Comparison of ENCODE assay signal across 15 mouse cellular contexts in genomic region chr8:12390640-12391365, GRCm38 (mm10). TPM values are rescaled to one million over a fixed set of nuclear protein-coding genes. Genes with fewer than 3 reads are reported as not detected.
DNase-seq lines count a peak whose midpoint lies in the region; ATAC-seq and TF ChIP-seq lines count a peak whose summit lies in the region.
"Had no signal": no experiment of that assay in that cellular context is flagged by ENCODE, and none has a peak within 500 bp of the region (broad histone marks: within the 10 kb centered on the region; RNA-seq: fewer than 3 reads in every experiment).

No protein-coding gene starts in this region.

- peak overlapping the region; percentile 15 for H3K4me2 ChIP-seq in hindbrain, embryonic 11.5 days (replicated peaks; ENCODE audit: low read depth, low read length)
- peak overlapping the region; percentile 44 for H3K4me2 ChIP-seq in midbrain, embryonic 16.5 days (ENCODE audit: low read length)
- H3K4me2 ChIP-seq: intestine, embryonic 15.5 days; liver, embryonic 11.5 days had no signal

- H3K9ac ChIP-seq in hindbrain, embryonic 11.5 days (ENCODE audit: low read depth, low read length) = no peak overlapping the region
- peak overlapping the region; percentile 43 for H3K9ac ChIP-seq in midbrain, embryonic 16.5 days (ENCODE audit: low read depth, low read length)
- H3K9ac ChIP-seq: intestine, embryonic 15.5 days had no signal

- no peaks in the 10 kb centered on the region for H3K36me3 ChIP-seq in hindbrain, embryonic 11.5 days (ENCODE audit: control insufficient read depth, insufficient read depth, low read length)
- H3K36me3 ChIP-seq in midbrain, embryonic 16.5 days (ENCODE audit: control insufficient read depth, insufficient read depth, low read length) = no peaks in the 10 kb centered on the region
- H3K36me3 ChIP-seq: intestine, embryonic 15.5 days had no signal

- peaks cover 67% of the 10 kb centered on the region for H3K27me3 ChIP-seq in hindbrain, embryonic 11.5 days (ENCODE audit: control insufficient read depth, insufficient read depth, low read length)
- peaks cover 39% of the 10 kb centered on the region for H3K27me3 ChIP-seq in midbrain, embryonic 16.5 days (ENCODE audit: control insufficient read depth, insufficient read depth, low read depth, low read length)

- TF ChIP-seq CTCF in cortical plate, adult 2 months (IDR thresholded peaks at IDR 0.05; ENCODE audit: extremely low read depth, insufficient read depth, low read length) = no peak

- no peak overlapping the region for H3K4me3 ChIP-seq in cortical plate, adult 2 months (ENCODE audit: insufficient read depth, low read length)
- no peak overlapping the region for H3K4me3 ChIP-seq in hindbrain, embryonic 11.5 days (ENCODE audit: low read depth, low read length)
- H3K4me3 ChIP-seq in midbrain, embryonic 16.5 days (ENCODE audit: low read depth, low read length) = peak overlapping the region; percentile 12; the same call in 1 of the 2 replicates
- H3K4me3 ChIP-seq: intestine, embryonic 15.5 days had no signal

- WGBS in hindbrain, embryonic 11.5 days = under 1% methylated on average over 38 of the region's 38 CpGs
- 2% methylated on average over 38 of the region's 38 CpGs for WGBS in midbrain, embryonic 16.5 days

- TF ChIP-seq POLR2A in cortical plate, adult 2 months (IDR thresholded peaks at IDR 0.05; ENCODE audit: extremely low read depth, insufficient read depth, low read length) = no peak

- DNase-seq in heart, adult 11 months = peak; percentile 73
- no peak for DNase-seq in heart, adult 8-10 months (ENCODE audit: low spot score)
- no peak for DNase-seq in hindbrain, embryonic 11.5 days (ENCODE audit: low spot score)
- DNase-seq in heart, postnatal 36 days = no peak
- DNase-seq in adrenal gland, postnatal 10 days = no peak
- no peak for DNase-seq in left cerebral cortex, adult 11 months (ENCODE audit: low spot score)
- DNase-seq: adrenal gland, postnatal 36 days; cerebellum, adult 18-20 months; thymus, postnatal 14 days had no signal

- ATAC-seq in hindbrain, embryonic 11.5 days (ENCODE audit: low FRiP score) = no peak
- ATAC-seq in midbrain, embryonic 16.5 days = no peak

- intact Hi-C loops in heart, postnatal 36 days (cut with DNase I) = no loop called here

- peak overlapping the region; percentile 33; the same call in 1 of the 2 replicates for H3K27ac ChIP-seq in cortical plate, adult 2 months (ENCODE audit: insufficient read depth, low read length)
- no peak overlapping the region for H3K27ac ChIP-seq in hindbrain, embryonic 11.5 days (ENCODE audit: low read depth, low read length)
- peak overlapping the region; percentile 53 for H3K27ac ChIP-seq in midbrain, embryonic 16.5 days (ENCODE audit: low read length)
- H3K27ac ChIP-seq: intestine, embryonic 15.5 days had no signal

- no peaks in the 10 kb centered on the region for H3K4me1 ChIP-seq in cortical plate, adult 2 months (ENCODE audit: control insufficient read depth, insufficient read depth, low read length)
- H3K4me1 ChIP-seq in hindbrain, embryonic 11.5 days (replicated peaks; ENCODE audit: control insufficient read depth, insufficient read depth, low read length) = peaks cover 6% of the 10 kb centered on the region
- peaks cover 14% of the 10 kb centered on the region for H3K4me1 ChIP-seq in midbrain, embryonic 16.5 days (ENCODE audit: control insufficient read depth, insufficient read depth, low read length)

- H3K9me3 ChIP-seq in hindbrain, embryonic 11.5 days (ENCODE audit: control insufficient read depth, low read length) = no peaks in the 10 kb centered on the region
- no peaks in the 10 kb centered on the region for H3K9me3 ChIP-seq in midbrain, embryonic 16.5 days (replicated peaks; ENCODE audit: control insufficient read depth, low read length, poor library complexity, severe bottlenecking)
- H3K9me3 ChIP-seq: intestine, embryonic 15.5 days had no signal

RNA-seq across cellular contexts. Expression of gene Sox1, which starts 4.3 kb away (rescaled TPM):
- total RNA-seq in heart, adult 8-10 months (2022) = not detected
- 6.1 and 6.8 TPM in 2 replicates for polyA plus RNA-seq in cortical plate, adult 2 months (2012; rRNA removed)
- polyA plus RNA-seq in hindbrain, embryonic 11.5 days (2014; fragmentation: Nextera tagmentation; extraction: Ambion mirVana) = 5.3 and 5.5 TPM in 2 replicates
- polyA plus RNA-seq in midbrain, embryonic 16.5 days (2015; fragmentation: Nextera tagmentation; extraction: Ambion mirVana) = 1.6 and 2.2 TPM in 2 replicates
- total RNA-seq in heart, postnatal 36 days (2021) = not detected
- not detected for total RNA-seq in adrenal gland, postnatal 10 days (2021)
- total RNA-seq: adrenal gland, postnatal 36 days; heart, adult 18-20 months had no signal
- polyA plus RNA-seq: intestine, embryonic 15.5 days; liver, embryonic 11.5 days; spleen, adult 2 months had no signal
